In the genomic region with DNA sequence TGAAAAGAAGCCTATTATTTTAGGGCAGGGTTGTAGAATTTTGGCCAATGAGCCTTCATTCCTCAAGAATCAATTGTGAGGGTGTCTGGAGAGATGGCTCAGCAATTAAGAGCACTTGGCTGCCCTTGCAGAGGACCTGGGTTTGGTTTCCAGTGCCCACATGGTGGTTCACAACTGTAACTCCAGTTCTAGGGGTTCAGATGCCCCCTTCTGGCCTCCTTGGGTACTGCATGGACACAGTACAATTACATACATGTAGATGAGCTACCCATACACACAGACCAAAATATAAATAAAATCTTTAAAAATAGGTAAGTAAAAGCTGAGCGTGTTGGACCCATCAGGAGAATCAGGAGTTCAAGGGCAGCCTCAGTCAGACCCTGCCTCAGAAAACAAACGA, we compare ENCODE assay signal across 15 mouse cellular contexts. TPM values are rescaled to one million over a fixed set of nuclear protein-coding genes. Genes with fewer than 3 reads are reported as not detected.
DNase-seq lines count a peak whose midpoint lies in the region; ATAC-seq lines count a peak whose summit lies in the region.
"Had no signal": no experiment of that assay in that cellular context is flagged by ENCODE, and none has a peak within 500 bp of the region (broad histone marks: within the 10 kb centered on the region; RNA-seq: fewer than 3 reads in every experiment).

No protein-coding gene starts in this region.

- H3K27me3 ChIP-seq in liver, embryonic 11.5 days (replicated peaks; ENCODE audit: control insufficient read depth, insufficient read depth, low read length): no peaks in the 10 kb centered on the region
- H3K27me3 ChIP-seq: limb, embryonic 13.5 days; midbrain, embryonic 15.5 days had no signal

- no peaks in the 10 kb centered on the region for H3K36me3 ChIP-seq in liver, embryonic 11.5 days (ENCODE audit: control insufficient read depth, insufficient read depth, low read length)
- H3K36me3 ChIP-seq: heart, embryonic 13.5 days; limb, embryonic 13.5 days; midbrain, embryonic 15.5 days had no signal

- peak; percentile 22 for DNase-seq in adrenal gland, postnatal 14 days
- DNase-seq in adrenal gland, adult 2 months: no peak
- DNase-seq in liver: peak; percentile 58
- DNase-seq in liver, embryonic 11.5 days (ENCODE audit: low spot score): no peak
- peak; percentile 78 for DNase-seq in R1 (ENCODE audit: low read depth, low spot score)
- DNase-seq in retina, postnatal 1 day: peak; percentile 35
- DNase-seq in heart, adult 8-10 months (ENCODE audit: low spot score): no peak
- DNase-seq in cerebellum, postnatal 25 days: no peak
- DNase-seq: cerebellum, adult 11-12 months; kidney, postnatal 36 days; right cerebral cortex, postnatal 4 days had no signal

- H3K27ac ChIP-seq in liver, embryonic 11.5 days (ENCODE audit: low read depth, low read length): no peak overlapping the region
- H3K27ac ChIP-seq: heart, embryonic 13.5 days; limb, embryonic 13.5 days; midbrain, embryonic 15.5 days had no signal

- 70% methylated on average over 2 of the region's 2 CpGs for WGBS in liver, embryonic 11.5 days

- no peak overlapping the region for H3K4me3 ChIP-seq in liver, embryonic 11.5 days (ENCODE audit: low read depth, low read length)
- H3K4me3 ChIP-seq: erythroblast, embryonic 14.5 days; heart, embryonic 13.5 days; limb, embryonic 13.5 days; midbrain, embryonic 15.5 days had no signal

- no peak overlapping the region for H3K4me2 ChIP-seq in liver, embryonic 11.5 days
- H3K4me2 ChIP-seq: heart, embryonic 13.5 days; limb, embryonic 13.5 days; midbrain, embryonic 15.5 days had no signal

- ATAC-seq in liver, embryonic 11.5 days (replicated peaks; ENCODE audit: low FRiP score): no peak
- ATAC-seq: midbrain, embryonic 15.5 days had no signal

- H3K9me3 ChIP-seq in liver, embryonic 11.5 days (ENCODE audit: control insufficient read depth, low read length): no peaks in the 10 kb centered on the region
- H3K9me3 ChIP-seq: limb, embryonic 13.5 days; midbrain, embryonic 15.5 days had no signal

- H3K9ac ChIP-seq in liver, embryonic 11.5 days (ENCODE audit: low read depth, low read length): no peak overlapping the region
- H3K9ac ChIP-seq: heart, embryonic 13.5 days; limb, embryonic 13.5 days; midbrain, embryonic 15.5 days had no signal

- no peaks in the 10 kb centered on the region for H3K4me1 ChIP-seq in liver, embryonic 11.5 days (replicated peaks; ENCODE audit: control insufficient read depth, insufficient read depth, low read length)
- H3K4me1 ChIP-seq: midbrain, embryonic 15.5 days had no signal

RNA-seq across cellular contexts. Expression of a gene that starts 21.2 kb away (rescaled TPM):
- total RNA-seq in adrenal gland, postnatal 14 days (2021): 14.0 and 15.8 TPM in 2 replicates
- total RNA-seq in adrenal gland, adult 2 months (2021): 10 to 100 TPM; 13.3 to 13.9 TPM
- polyA plus RNA-seq in adrenal gland, adult 2 months (2012; rRNA removed): 10.8 and 11.3 TPM in 2 replicates
- 7.5 and 8.7 TPM in 2 replicates for polyA plus RNA-seq in liver, embryonic 11.5 days (2014; fragmentation: Nextera tagmentation; extraction: Ambion mirVana)
- 10 to 100 TPM in 1 of 4 experiments, 1 to 10 TPM in 3; 8.9 to 10.3 (median 9.2) TPM for total RNA-seq in heart, adult 8-10 months (2022)
- polyA plus RNA-seq: erythroblast, embryonic 14.5 days had no signal

RNA-seq across cellular contexts. Expression of a gene that starts 25.2 kb away (rescaled TPM):
- 0.86 and 23.9 TPM in 2 replicates for total RNA-seq in adrenal gland, postnatal 14 days (2021)
- under 1 TPM; 0.14 to 0.66 TPM for total RNA-seq in adrenal gland, adult 2 months (2021)
- not detected in 2 replicates for polyA plus RNA-seq in adrenal gland, adult 2 months (2012; rRNA removed)
- 53.7 and 53.9 TPM in 2 replicates for polyA plus RNA-seq in liver, embryonic 11.5 days (2014; fragmentation: Nextera tagmentation; extraction: Ambion mirVana)
- total RNA-seq in heart, adult 8-10 months (2022): under 1 TPM in 3 of 4 experiments, not detected in 1; 0.19 to 0.22 (median 0.19) TPM

Comparison
In these comparisons a context has a peak if more than half of its experiments do, and no peak if none do; other contexts are left out.
1. DNase-seq: peak in adrenal gland, postnatal 14 days (single experiment), liver (single experiment), R1 (single experiment) and retina, postnatal 1 day (single experiment); none in adrenal gland, adult 2 months (single experiment), liver, embryonic 11.5 days (single experiment), heart, adult 8-10 months (single experiment) and cerebellum, postnatal 25 days (0 of 2).